Mouse (Mus musculus): ENCODE data around the gene Hook2. TPM values are rescaled to one million over a fixed set of nuclear protein-coding genes. Genes with fewer than 3 reads are reported as not detected.
A peak's percentile ranks its signal among the peaks of the same experiment; 100 is the strongest.

Hook2 gene
- total RNA-seq, 2 experiments from 2014 or later: 1.1 to 1.3 TPM

GRCm38 (mm10) chr8:85032622-85033311 lies 42.4 kb downstream of the Hook2 start:
- no peak for DNase-seq

- DNase-seq: no peak
Observed at GRCm38 (mm10) chr8:85033867-85034266, 43.5 kb downstream of the Hook2 start.

- DNase-seq: peak; percentile 50
Observed at GRCm38 (mm10) chr8:85034764-85035163, 44.4 kb downstream of the Hook2 start.

- DNase-seq: no peak
Observed at GRCm38 (mm10) chr8:85035165-85035727, 44.8 kb downstream of the Hook2 start.

GRCm38 (mm10) chr8:85035728-85036310 lies 45.4 kb downstream of the Hook2 start:
- DNase-seq: no peak

- no peak for DNase-seq
Observed at GRCm38 (mm10) chr8:85036381-85036717, 45.9 kb downstream of the Hook2 start.

- peak; percentile 91 for DNase-seq
Observed at GRCm38 (mm10) chr8:85036718-85037365, 46.4 kb downstream of the Hook2 start, which contains the start of gene Tnpo2. TSS of gene Tnpo2 (plus strand) at chr8:85036915.

- DNase-seq: no peak
Observed at GRCm38 (mm10) chr8:85037366-85037680, 46.9 kb downstream of the Hook2 start.

GRCm38 (mm10) chr8:85037681-85038531 lies 47.5 kb downstream of the Hook2 start:
- DNase-seq: peak; percentile 45

GRCm38 (mm10) chr8:85043619-85044018 lies 53.2 kb downstream of the Hook2 start:
- no peak for DNase-seq

Other genes starting within 250 kb of the Hook2 start
- gene Nfix, start 190.3 kb upstream of the Hook2 start, total RNA-seq (2021): 100 to 1,000 TPM; 447 to 529 TPM
- 1 to 10 TPM; 9.5 to 9.6 TPM for gene Dand5, start 167.8 kb upstream of the Hook2 start, total RNA-seq (2021)
- gene Gadd45gip1, start 159.1 kb upstream of the Hook2 start, total RNA-seq (2021): 10 to 100 TPM; 20.5 to 22.6 TPM
- gene Rad23a, start 149.9 kb upstream of the Hook2 start, total RNA-seq (2021): 100 to 1,000 TPM; 134 TPM
- 100 to 1,000 TPM; 178 to 214 TPM for gene Calr, start 143.7 kb upstream of the Hook2 start, total RNA-seq (2021)
- 10 to 100 TPM; 21.2 to 24.2 TPM for gene Farsa, start 133.6 kb upstream of the Hook2 start, total RNA-seq (2021)
- 1 to 10 TPM in 1 of 2 experiments, under 1 TPM in 1; 0.95 to 1.2 TPM for gene Syce2, start 118.5 kb upstream of the Hook2 start, total RNA-seq (2021)
- 10 to 100 TPM; 34.7 to 34.8 TPM for gene Gcdh, start 96.7 kb upstream of the Hook2 start, total RNA-seq (2021)
- gene Klf1, start 88.7 kb upstream of the Hook2 start, total RNA-seq (2021): not detected
- 1 to 10 TPM; 4.5 to 5.7 TPM for gene Dnase2a, start 82.0 kb upstream of the Hook2 start, total RNA-seq (2021)
- gene Mast1, start 53.2 kb upstream of the Hook2 start, total RNA-seq (2021): not detected
- not detected for gene Rtbdn, start 43.6 kb upstream of the Hook2 start, total RNA-seq (2021)
- gene Gm49661, start 21.2 kb upstream of the Hook2 start, total RNA-seq (2021): not detected
- gene Prdx2, start 21.0 kb upstream of the Hook2 start, total RNA-seq (2021): 100 to 1,000 TPM; 192 to 200 TPM
- gene Rnaseh2a, start 20.8 kb upstream of the Hook2 start, total RNA-seq (2021): 10 to 100 TPM; 22.2 to 24.7 TPM
- 1 to 10 TPM; 5.1 to 6.9 TPM for gene Junb, start 11.9 kb upstream of the Hook2 start, total RNA-seq (2021)
- not detected for gene Best2, start 23.9 kb downstream of the Hook2 start, total RNA-seq (2021)
- gene Asna1, start 34.7 kb downstream of the Hook2 start, total RNA-seq (2021): 10 to 100 TPM; 45.6 to 48.2 TPM
- gene Trir, start 36.2 kb downstream of the Hook2 start, total RNA-seq (2021): 10 to 100 TPM; 66.5 to 69.4 TPM
- 10 to 100 TPM; 23.5 to 27.9 TPM for gene Tnpo2, start 46.3 kb downstream of the Hook2 start, total RNA-seq (2021)
- 1 to 10 TPM; 1.8 to 2.2 TPM for gene Fbxw9, start 69.5 kb downstream of the Hook2 start, total RNA-seq (2021)
- gene Gm5741, start 77.4 kb downstream of the Hook2 start, total RNA-seq (2021): not detected
- gene Dhps, start 81.2 kb downstream of the Hook2 start, total RNA-seq (2021): 10 to 100 TPM; 18.6 to 20.3 TPM
- 10 to 100 TPM; 39.8 to 43.1 TPM for gene Wdr83os, start 90.1 kb downstream of the Hook2 start, total RNA-seq (2021)
- 10 to 100 TPM; 14.9 to 21.8 TPM for gene Wdr83, start 90.7 kb downstream of the Hook2 start, total RNA-seq (2021)
- 10 to 100 TPM in 1 of 2 experiments, 1 to 10 TPM in 1; 7.3 to 12.6 TPM for gene Man2b1, start 92.7 kb downstream of the Hook2 start, total RNA-seq (2021)
- gene Zfp791, start 132.5 kb downstream of the Hook2 start, total RNA-seq (2021): 1 to 10 TPM in 1 of 2 experiments, under 1 TPM in 1; 1.00 to 1.4 TPM
- gene Cks1brt, start 161.3 kb downstream of the Hook2 start, total RNA-seq (2021): not detected
- gene Olfr371, start 235.4 kb downstream of the Hook2 start, total RNA-seq (2021): not detected

Measured in gastrocnemius, postnatal 25 days (tissue).